In genomic region chr8:84712759-84713120, GRCm38 (mm10) we compare ENCODE assay signal across 9 mouse cellular contexts. TPM values are rescaled to one million over a fixed set of nuclear protein-coding genes. Genes with fewer than 3 reads are reported as not detected.
DNase-seq lines count a peak whose midpoint lies in the region; ATAC-seq and TF ChIP-seq lines count a peak whose summit lies in the region.
"Had no signal": no experiment of that assay in that cellular context is flagged by ENCODE, and none has a peak within 500 bp of the region (broad histone marks: within the 10 kb centered on the region; RNA-seq: fewer than 3 reads in every experiment).

No protein-coding gene starts in this region.

- H3K79me2 ChIP-seq in heart, adult 2 months (replicated peaks; ENCODE audit: control insufficient read depth, insufficient read depth, low read length) = no peaks in the 10 kb centered on the region

- TF ChIP-seq CTCF in heart, adult 2 months (IDR thresholded peaks at IDR 0.05) = no peak
- TF ChIP-seq CTCF in G1E (IDR thresholded peaks at IDR 0.05; ENCODE audit: low read depth, low read length) = no peak
- TF ChIP-seq CTCF in liver, postnatal 0 days (IDR thresholded peaks at IDR 0.05; ENCODE audit: low read depth) = no peak

- H3K27me3 ChIP-seq in heart, adult 2 months (ENCODE audit: control insufficient read depth, insufficient read depth, low read length) = no peaks in the 10 kb centered on the region
- no peaks in the 10 kb centered on the region for H3K27me3 ChIP-seq in G1E (ENCODE audit: insufficient read depth, low read length)
- H3K27me3 ChIP-seq in heart, embryonic 16.5 days (ENCODE audit: control insufficient read depth, insufficient read depth, low read length) = peaks cover 18% of the 10 kb centered on the region
- no peaks in the 10 kb centered on the region for H3K27me3 ChIP-seq in liver, postnatal 0 days (ENCODE audit: insufficient read depth, low read length)

- no peak overlapping the region for H3K9ac ChIP-seq in heart, adult 2 months (ENCODE audit: low read depth, low read length)
- peak overlapping the region; percentile 45; the same call in 1 of the 2 replicates for H3K9ac ChIP-seq in heart, embryonic 16.5 days (ENCODE audit: low read length)
- peak overlapping the region; percentile 30; the same call in 1 of the 2 replicates for H3K9ac ChIP-seq in liver, postnatal 0 days (replicated peaks)
- H3K9ac ChIP-seq: liver, embryonic 14.5 days had no signal

- ATAC-seq in G1E (ENCODE audit: extremely low read depth, insufficient number of reproducible peaks, low FRiP score, poor library complexity, severe bottlenecking) = no peak
- peak; percentile 38; the same call in 1 of the 2 replicates for ATAC-seq in heart, embryonic 16.5 days (replicated peaks; ENCODE audit: extremely low read depth, insufficient read depth, low FRiP score)
- ATAC-seq in liver, postnatal 0 days = no peak

- no peak for TF ChIP-seq EP300 in heart, adult 2 months (IDR thresholded peaks at IDR 0.05; ENCODE audit: insufficient read depth, low read depth, low read length)
- no peak for TF ChIP-seq EP300 in liver, postnatal 0 days (IDR thresholded peaks at IDR 0.05; ENCODE audit: low read depth)

- H3K4me2 ChIP-seq in heart, embryonic 16.5 days (ENCODE audit: low read depth, low read length) = no peak overlapping the region
- no peak overlapping the region for H3K4me2 ChIP-seq in liver, postnatal 0 days (ENCODE audit: low read depth, low read length)

- peaks cover 13% of the 10 kb centered on the region for H3K4me1 ChIP-seq in heart, adult 2 months (ENCODE audit: control insufficient read depth, insufficient read depth, low read length)
- peaks cover 67% of the 10 kb centered on the region for H3K4me1 ChIP-seq in G1E (ENCODE audit: insufficient read depth, low read depth, low read length)
- H3K4me1 ChIP-seq in heart, embryonic 16.5 days (ENCODE audit: control insufficient read depth, insufficient read depth, low read length) = peaks cover 20% of the 10 kb centered on the region
- H3K4me1 ChIP-seq in liver, postnatal 0 days (ENCODE audit: insufficient read depth) = peaks cover 42% of the 10 kb centered on the region

- WGBS in heart, adult 2 months = 26% methylated on average over 3 of the region's 3 CpGs
- 36% methylated on average over 3 of the region's 3 CpGs for WGBS in heart, embryonic 16.5 days
- WGBS in liver, postnatal 0 days (ENCODE audit: insufficient replicate concordance) = 37% methylated on average over 3 of the region's 3 CpGs

- intact Hi-C loops in heart, adult 2 months (cut with DNase I) = no loop called here
- intact Hi-C loops in heart, postnatal 36 days (cut with DNase I) = no loop called here

- H3K27ac ChIP-seq in heart, adult 2 months = peak overlapping the region; percentile 75
- H3K27ac ChIP-seq in heart, embryonic 16.5 days (ENCODE audit: low read length) = peak overlapping the region; percentile 81
- peak overlapping the region; percentile 70 for H3K27ac ChIP-seq in liver, postnatal 0 days (ENCODE audit: low read depth)
- H3K27ac ChIP-seq: liver, embryonic 14.5 days had no signal

- no peaks in the 10 kb centered on the region for H3K36me3 ChIP-seq in heart, adult 2 months (ENCODE audit: control insufficient read depth, insufficient read depth, low read length)
- H3K36me3 ChIP-seq in G1E (replicated peaks) = peaks cover 60% of the 10 kb centered on the region
- H3K36me3 ChIP-seq in heart, embryonic 16.5 days (ENCODE audit: control insufficient read depth, insufficient read depth) = 0 out of 2 replicates have a peak, but pooled peaks cover 3% of the 10 kb centered on the region
- no peaks in the 10 kb centered on the region for H3K36me3 ChIP-seq in liver, postnatal 0 days (replicated peaks; ENCODE audit: insufficient read depth, low read length)

- no peak for TF ChIP-seq POLR2A in heart, adult 2 months (IDR thresholded peaks at IDR 0.05; ENCODE audit: insufficient read depth, low read depth, low read length)

- H3K4me3 ChIP-seq in heart, adult 2 months = no peak overlapping the region
- peak overlapping the region; percentile 68; the same call in 1 of the 2 replicates for H3K4me3 ChIP-seq in G1E (ENCODE audit: low read depth, low read length)
- H3K4me3 ChIP-seq in heart, embryonic 16.5 days (ENCODE audit: low read length) = no peak overlapping the region
- no peak overlapping the region for H3K4me3 ChIP-seq in liver, postnatal 0 days (ENCODE audit: low read depth, low read length)

- H3K9me3 ChIP-seq in G1E (replicated peaks) = no peaks in the 10 kb centered on the region
- no peaks in the 10 kb centered on the region for H3K9me3 ChIP-seq in heart, embryonic 16.5 days (replicated peaks; ENCODE audit: control insufficient read depth, low read length)
- H3K9me3 ChIP-seq in liver, postnatal 0 days (ENCODE audit: low read length) = no peaks in the 10 kb centered on the region

- peak; percentile 48 to 66 for DNase-seq in heart, adult 2 months
- DNase-seq in heart, postnatal 36 days = no peak
- no peak for DNase-seq in G1E (ENCODE audit: low spot score)
- DNase-seq in liver, postnatal 0 days = no peak
- DNase-seq in natural killer cell, adult 2 months (ENCODE audit: low spot score in 2 of 2) = no peak
- no peak for DNase-seq in urinary bladder, postnatal 4 days (ENCODE audit: low spot score in 2 of 2)
- DNase-seq in spleen, adult 18-20 months = no peak

RNA-seq across cellular contexts. Expression of gene G430095P16Rik, which starts 10.1 kb away (rescaled TPM):
- total RNA-seq in heart, adult 2 months (2021) = under 1 TPM in 1 of 2 experiments, not detected in 1; 0.55 TPM
- 0.70 TPM in 1 of 2 replicates, not detected in the other for polyA plus RNA-seq in heart, adult 2 months (2012; rRNA removed)
- total RNA-seq in heart, postnatal 36 days (2021) = under 1 TPM in 1 of 2 experiments, not detected in 1; 0.44 TPM
- total RNA-seq in G1E (2014; fragmentation: Nextera tagmentation) (39.9 and 54.3 TPM in 2 replicates), G1E (2017) (11.0 and 11.3 TPM in 2 replicates)
- polyA plus RNA-seq in G1E (2012) = 35.2 and 42.7 TPM in 2 replicates
- polyA plus RNA-seq in heart, embryonic 16.5 days (2015; fragmentation: Nextera tagmentation; extraction: Ambion mirVana) = 3.1 and 4.7 TPM in 2 replicates
- polyA plus RNA-seq in liver, postnatal 0 days (2015; fragmentation: Nextera tagmentation; extraction: Ambion mirVana) = 4.8 and 6.3 TPM in 2 replicates

RNA-seq across cellular contexts. Expression of gene Lyl1, which starts 11.5 kb away (rescaled TPM):
- total RNA-seq in heart, adult 2 months (2021) = 1 to 10 TPM; 3.0 to 3.7 TPM
- polyA plus RNA-seq in heart, adult 2 months (2012; rRNA removed) = 4.0 and 7.7 TPM in 2 replicates
- 1 to 10 TPM; 5.4 to 5.7 TPM for total RNA-seq in heart, postnatal 36 days (2021)
- total RNA-seq in G1E (2014; fragmentation: Nextera tagmentation) (136 and 138 TPM in 2 replicates), G1E (2017) (81.2 and 95.6 TPM in 2 replicates)
- polyA plus RNA-seq in G1E (2012) = 550 and 561 TPM in 2 replicates
- polyA plus RNA-seq in heart, embryonic 16.5 days (2015; fragmentation: Nextera tagmentation; extraction: Ambion mirVana) = 10.2 and 12.0 TPM in 2 replicates
- 24.6 and 25.7 TPM in 2 replicates for polyA plus RNA-seq in liver, postnatal 0 days (2015; fragmentation: Nextera tagmentation; extraction: Ambion mirVana)

RNA-seq across cellular contexts. Expression of gene Nacc1, which starts 25.1 kb away (rescaled TPM):
- total RNA-seq in heart, adult 2 months (2021) = 10 to 100 TPM; 30.5 to 31.0 TPM
- polyA plus RNA-seq in heart, adult 2 months (2012; rRNA removed) = 45.3 and 50.5 TPM in 2 replicates
- 10 to 100 TPM; 27.3 to 30.1 TPM for total RNA-seq in heart, postnatal 36 days (2021)
- total RNA-seq in G1E (2014; fragmentation: Nextera tagmentation) (120 and 125 TPM in 2 replicates), G1E (2017) (48.1 and 54.5 TPM in 2 replicates)
- polyA plus RNA-seq in G1E (2012) = 207 and 224 TPM in 2 replicates
- 11.7 and 14.4 TPM in 2 replicates for polyA plus RNA-seq in heart, embryonic 16.5 days (2015; fragmentation: Nextera tagmentation; extraction: Ambion mirVana)
- polyA plus RNA-seq in liver, postnatal 0 days (2015; fragmentation: Nextera tagmentation; extraction: Ambion mirVana) = 3.3 and 3.6 TPM in 2 replicates

RNA-seq across cellular contexts. Expression of gene Trmt1, which starts 26.6 kb away (rescaled TPM):
- 10 to 100 TPM; 32.0 to 37.4 TPM for total RNA-seq in heart, adult 2 months (2021)
- polyA plus RNA-seq in heart, adult 2 months (2012; rRNA removed) = 39.9 and 50.8 TPM in 2 replicates
- 10 to 100 TPM; 36.1 to 39.2 TPM for total RNA-seq in heart, postnatal 36 days (2021)
- total RNA-seq in G1E (2014; fragmentation: Nextera tagmentation) (63.3 and 64.9 TPM in 2 replicates), G1E (2017) (68.2 and 96.4 TPM in 2 replicates)
- polyA plus RNA-seq in G1E (2012) = 244 and 260 TPM in 2 replicates
- polyA plus RNA-seq in heart, embryonic 16.5 days (2015; fragmentation: Nextera tagmentation; extraction: Ambion mirVana) = 43.2 and 46.7 TPM in 2 replicates
- 21.3 TPM in 2 replicates for polyA plus RNA-seq in liver, postnatal 0 days (2015; fragmentation: Nextera tagmentation; extraction: Ambion mirVana)

RNA-seq across cellular contexts. Expression of gene Ier2, which starts 50.1 kb away (rescaled TPM):
- 10 to 100 TPM; 11.8 to 13.0 TPM for total RNA-seq in heart, adult 2 months (2021)
- 6.8 and 8.1 TPM in 2 replicates for polyA plus RNA-seq in heart, adult 2 months (2012; rRNA removed)
- total RNA-seq in heart, postnatal 36 days (2021) = 10 to 100 TPM; 12.6 to 16.5 TPM
- 60.5 and 64.9 TPM in 2 replicates for total RNA-seq in G1E (2014; fragmentation: Nextera tagmentation)
- 43.1 and 48.5 TPM in 2 replicates for total RNA-seq in G1E (2017)
- 112 and 119 TPM in 2 replicates for polyA plus RNA-seq in G1E (2012)
- polyA plus RNA-seq in heart, embryonic 16.5 days (2015; fragmentation: Nextera tagmentation; extraction: Ambion mirVana) = 43.0 and 43.3 TPM in 2 replicates
- polyA plus RNA-seq in liver, postnatal 0 days (2015; fragmentation: Nextera tagmentation; extraction: Ambion mirVana) = 32.3 and 32.9 TPM in 2 replicates

Comparison
In these comparisons a context has a peak if more than half of its experiments do, and no peak if none do; other contexts are left out.
1. DNase-seq: peak in heart, adult 2 months (2 of 2); none in heart, postnatal 36 days (0 of 2), G1E (single experiment), liver, postnatal 0 days (single experiment), natural killer cell, adult 2 months (0 of 2), urinary bladder, postnatal 4 days (0 of 2) and spleen, adult 18-20 months (0 of 2).
2. RNA of gene Lyl1, which starts 11.5 kb away (polyA plus RNA-seq): 550 to 561 TPM in G1E; 24.6 to 25.7 TPM in liver, postnatal 0 days, 10.2 to 12.0 TPM in heart, embryonic 16.5 days and 4.0 to 7.7 TPM in heart, adult 2 months; every median in the first group is over 10 times any median in the second.
3. Peak in every context shown above with its lines, with median percentiles within 50 percentile points of each other: H3K27ac ChIP-seq.